Mouse (Mus musculus) olfactory bulb, adult 2 months (tissue): ENCODE data around the gene Ccnl2.

Source experiments
- CTCF ChIP-seq: fragments of 200-500 bp; IDR thresholded peaks from 2 replicates; pipeline ENCODE4 v1.5.1; 2012; ENCODE audit warnings: low read depth, mild to moderate bottlenecking, low read length, moderate library complexity; ENCODE audit not compliant: insufficient read depth
- POLR2A ChIP-seq: fragments of 200-500 bp; IDR thresholded peaks from 2 replicates; pipeline ENCODE4 v1.6.1; 2012; ENCODE audit warnings: mild to moderate bottlenecking, low read depth, low read length, moderate library complexity; ENCODE audit not compliant: insufficient read depth

DNA sequence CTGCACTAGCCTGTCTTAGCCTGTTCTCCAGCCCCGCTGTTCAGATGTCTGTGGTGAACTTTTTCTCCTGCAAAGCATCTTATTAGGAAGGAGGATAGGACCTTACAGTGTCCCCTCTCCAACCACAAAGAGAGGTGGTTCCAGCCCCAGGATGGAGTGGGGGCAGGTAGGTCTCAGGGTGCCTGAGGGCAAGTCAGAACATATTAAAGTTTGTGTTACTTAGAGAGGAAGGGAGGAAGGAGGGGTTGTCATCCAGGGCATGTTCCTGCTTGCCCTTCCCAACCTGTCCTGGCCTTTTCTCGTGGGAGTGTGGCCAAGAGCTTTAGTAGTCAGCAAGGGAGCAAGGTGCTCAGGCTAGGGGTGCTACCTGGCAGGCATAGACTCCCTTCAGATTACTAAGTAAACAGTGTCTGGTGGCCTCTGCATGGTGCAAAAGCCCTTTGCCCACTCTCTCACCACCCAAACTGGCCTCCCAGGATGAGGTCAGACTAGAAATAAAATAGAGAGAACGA lies 21.6 kb upstream of the Ccnl2 start:
- no peak for TF ChIP-seq POLR2A
- TF ChIP-seq CTCF, result no peak
